Mouse (Mus musculus) heart, postnatal 25 days (tissue): ENCODE data around the gene Snx9. TPM values are rescaled to one million over a fixed set of nuclear protein-coding genes. Genes with fewer than 3 reads are reported as not detected.

ENCODE experiments used
- DNase-seq: peaks from one replicate; pipeline ENCODE4 v3.0.0; 2022; ENCODE audit warnings: low spot score
- intact Hi-C: fragments of 180-260 bp; cut with DNase I; formaldehyde crosslinking; loops from one replicate; pipeline ENCODE4 v1.15.1; 2025
- total RNA-seq, 2 experiments: library from RNA; stranded (reverse); gene quantifications; 2 replicates each; pipeline ENCODE4 v1.2.3; 2021

Snx9 gene
- total RNA-seq, 2 experiments from 2014 or later = 30.9 to 33.2 TPM

DNA sequence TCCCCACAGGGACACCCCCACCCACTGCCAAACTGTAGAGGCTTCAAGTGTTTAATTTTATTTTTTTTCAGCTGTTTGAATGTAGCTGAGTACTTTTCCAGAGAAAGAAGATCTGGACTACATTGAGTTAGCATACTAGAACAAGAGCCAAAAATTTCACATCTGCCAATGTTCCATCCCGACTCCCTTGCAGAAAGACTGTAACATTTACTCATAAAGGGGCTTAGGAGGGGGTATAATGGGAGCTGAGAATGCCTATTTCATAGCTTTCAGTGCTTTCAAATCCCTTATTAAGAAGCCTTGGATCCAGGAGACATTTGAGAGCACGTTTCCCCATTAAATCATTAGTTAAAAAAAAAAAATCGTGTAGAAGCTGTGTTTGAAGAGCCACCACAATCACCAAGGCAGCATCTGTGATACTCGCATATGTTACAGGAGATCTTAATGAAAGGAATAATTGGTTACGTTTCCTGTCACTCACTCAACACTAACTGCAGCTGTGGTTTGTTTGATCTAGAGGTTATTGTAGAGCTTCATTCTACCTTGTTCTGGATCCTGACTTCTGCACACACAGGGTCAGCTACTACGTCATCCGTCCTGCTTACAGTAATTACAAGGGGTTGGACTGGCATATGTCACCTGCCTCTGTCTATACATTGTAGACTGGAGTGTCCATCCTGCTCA, 35.8 kb upstream of the Snx9 start:
- intact Hi-C loops = no loop called here
- no peak for DNase-seq

- DNase-seq = peak; percentile 59
- intact Hi-C loops = no loop called here
These were observed 35.2 kb upstream of the Snx9 start for GRCm38 (mm10) chr17:5805935-5806334.

GRCm38 (mm10) chr17:5806823-5807222, 34.3 kb upstream of the Snx9 start:
- no peak for DNase-seq
- intact Hi-C loops = no loop called here

DNA sequence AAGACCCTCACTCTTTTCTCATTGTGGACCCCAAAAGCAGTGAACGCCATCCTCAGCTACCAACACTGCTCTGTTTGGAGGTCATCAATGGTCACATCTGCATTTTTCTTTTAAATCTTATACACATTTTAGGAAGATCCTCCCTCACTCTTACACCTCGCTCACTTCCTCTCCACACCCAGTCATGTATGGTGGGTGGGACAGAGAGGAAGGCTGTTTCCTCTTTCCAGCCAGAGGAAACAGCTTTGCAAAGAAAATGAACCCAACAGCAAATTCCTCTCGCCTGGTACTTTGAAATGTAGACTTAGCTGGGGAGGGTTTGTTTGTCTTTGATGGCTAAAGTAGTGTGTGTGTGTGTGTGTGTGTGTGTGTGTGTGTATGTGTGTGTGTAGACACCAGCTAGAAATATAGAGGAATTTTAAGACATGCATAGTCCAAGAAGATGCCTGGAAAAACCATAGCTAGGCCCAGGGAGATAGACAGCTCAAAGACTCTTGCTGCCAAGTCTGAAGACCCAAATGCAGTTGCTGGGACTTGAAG, 33.2 kb upstream of the Snx9 start:
- DNase-seq = no peak
- intact Hi-C loops = no loop called here

DNA sequence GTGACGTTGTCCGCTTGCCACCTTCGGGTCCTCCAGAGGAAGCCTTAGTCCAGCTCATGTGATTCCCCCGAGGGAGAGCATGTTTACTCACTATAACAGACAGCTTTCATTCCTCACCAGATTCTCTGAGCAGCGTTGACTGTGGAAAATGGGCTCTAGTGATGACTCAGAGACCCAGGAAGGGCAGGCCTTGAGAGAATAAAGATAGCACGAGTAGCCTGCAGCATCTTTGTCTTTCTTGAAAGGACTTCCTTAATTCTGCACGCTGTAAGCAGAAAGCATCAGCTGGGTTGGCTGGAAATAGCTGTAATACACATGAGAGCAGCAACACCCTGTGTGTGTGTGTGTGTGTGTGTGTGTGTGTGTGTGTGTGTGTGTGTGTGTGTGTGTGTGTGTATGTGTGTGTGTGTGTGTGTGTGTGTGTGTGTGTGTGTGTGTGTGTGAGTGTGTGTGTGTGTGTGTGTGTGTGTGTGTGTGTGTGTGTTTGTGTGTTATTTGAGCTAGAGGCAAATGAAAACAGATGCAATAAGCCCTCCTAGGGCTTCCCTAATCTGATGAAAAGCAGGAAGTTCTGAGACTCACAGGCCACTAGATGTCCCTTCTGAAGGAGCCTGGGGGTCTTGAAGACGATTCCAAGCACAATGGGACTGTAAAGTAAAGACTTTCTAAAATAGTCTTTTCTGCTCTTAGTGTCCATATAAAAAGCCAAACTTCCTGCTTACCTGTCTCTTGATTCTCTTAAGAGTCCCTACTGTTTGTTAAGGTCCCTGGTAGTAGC, 27.1 kb upstream of the Snx9 start:
- intact Hi-C loops = no loop called here
- DNase-seq = no peak

GRCm38 (mm10) chr17:5814641-5814920, 26.5 kb upstream of the Snx9 start:
- DNase-seq = no peak
- intact Hi-C loops = no loop called here

DNA sequence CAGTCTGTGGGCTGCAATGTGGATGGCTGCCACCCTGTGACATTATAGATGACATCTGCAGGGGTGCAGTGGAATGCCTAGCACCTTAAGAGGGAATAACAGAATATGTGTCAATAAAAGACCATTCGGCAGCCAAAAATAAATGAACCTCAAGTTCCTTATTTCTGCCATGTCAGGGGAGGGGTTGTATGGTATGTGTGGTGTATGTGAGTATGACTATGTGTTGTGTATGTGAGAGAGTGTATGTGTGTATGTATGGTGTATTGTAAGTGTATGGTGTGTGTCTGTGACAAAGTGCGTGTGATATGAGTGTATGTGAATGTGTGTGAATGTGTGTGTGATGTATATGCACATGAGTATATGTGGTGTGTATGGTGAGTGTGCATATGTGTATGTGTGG, 23.3 kb upstream of the Snx9 start:
- no peak for DNase-seq
- intact Hi-C loops = no loop called here

DNA sequence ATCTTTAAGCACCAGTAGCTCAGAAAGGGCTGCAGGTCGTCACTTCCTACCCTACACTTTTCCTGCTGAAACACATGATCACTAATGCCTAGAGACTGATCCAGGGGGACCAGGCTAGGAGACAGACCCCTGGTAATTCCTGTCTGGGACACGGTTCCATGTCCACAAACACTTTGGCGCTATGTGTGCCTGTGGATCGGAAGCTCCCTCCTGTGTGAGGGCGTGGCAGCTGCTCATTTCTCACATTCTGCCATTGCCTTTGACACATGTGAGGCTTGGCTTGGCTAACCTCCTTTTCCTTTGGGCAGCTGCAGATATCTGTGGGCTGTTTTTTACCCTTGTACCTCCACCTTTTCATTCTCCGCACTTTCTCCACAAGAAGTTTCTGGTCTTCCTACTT, 22.0 kb upstream of the Snx9 start:
- DNase-seq = no peak
- intact Hi-C loops = no loop called here

GRCm38 (mm10) chr17:5819799-5820201, 21.3 kb upstream of the Snx9 start:
- intact Hi-C loops = no loop called here
- no peak for DNase-seq

DNA sequence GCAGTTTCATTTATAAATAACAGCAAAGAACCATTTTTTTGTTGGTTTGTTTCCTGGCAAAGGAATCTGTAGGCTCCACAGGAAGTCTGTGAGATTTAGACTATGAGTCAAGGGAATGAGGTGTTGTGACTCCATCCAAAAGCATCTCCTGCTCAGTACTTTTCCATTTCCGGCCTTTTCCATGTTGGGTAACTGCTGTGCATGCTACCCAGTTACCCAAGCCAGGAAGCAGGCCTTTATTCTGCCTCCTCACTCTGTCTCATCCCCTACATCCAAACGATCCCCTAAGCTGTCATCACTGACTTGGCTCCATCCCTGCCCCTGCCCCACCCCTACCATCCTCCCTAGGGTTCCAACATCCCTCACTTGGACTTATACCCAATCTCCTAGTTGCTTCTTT, 18.6 kb upstream of the Snx9 start:
- intact Hi-C loops = no loop called here
- no peak for DNase-seq

DNA sequence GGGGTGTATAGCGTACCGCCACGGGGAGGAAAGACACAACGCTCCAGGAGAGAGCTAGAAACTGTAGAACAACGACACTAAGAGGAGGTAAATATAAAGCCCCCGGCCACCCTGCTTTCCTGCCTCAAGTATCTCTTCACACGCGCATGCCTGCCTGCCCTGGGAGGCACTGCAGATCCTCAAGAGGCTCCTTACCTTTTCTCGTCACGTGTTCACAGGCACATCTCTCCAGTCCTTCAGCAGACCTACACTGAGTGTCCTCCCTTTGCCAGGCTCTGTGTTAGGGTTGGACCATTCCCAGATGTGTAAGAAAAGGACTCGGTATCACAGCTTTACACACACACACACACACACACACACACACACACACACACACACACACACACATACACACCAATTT, 18.1 kb upstream of the Snx9 start:
- intact Hi-C loops = no loop called here
- no peak for DNase-seq

GRCm38 (mm10) chr17:5827836-5828582, 13.1 kb upstream of the Snx9 start:
- DNase-seq = no peak
- intact Hi-C loops = no loop called here

GRCm38 (mm10) chr17:5828583-5828836, 12.6 kb upstream of the Snx9 start:
- no peak for DNase-seq
- intact Hi-C loops = no loop called here

GRCm38 (mm10) chr17:5828944-5829343, 12.2 kb upstream of the Snx9 start:
- no peak for DNase-seq
- intact Hi-C loops = no loop called here

GRCm38 (mm10) chr17:5829930-5830329, 11.2 kb upstream of the Snx9 start:
- DNase-seq = no peak
- intact Hi-C loops = no loop called here

DNA sequence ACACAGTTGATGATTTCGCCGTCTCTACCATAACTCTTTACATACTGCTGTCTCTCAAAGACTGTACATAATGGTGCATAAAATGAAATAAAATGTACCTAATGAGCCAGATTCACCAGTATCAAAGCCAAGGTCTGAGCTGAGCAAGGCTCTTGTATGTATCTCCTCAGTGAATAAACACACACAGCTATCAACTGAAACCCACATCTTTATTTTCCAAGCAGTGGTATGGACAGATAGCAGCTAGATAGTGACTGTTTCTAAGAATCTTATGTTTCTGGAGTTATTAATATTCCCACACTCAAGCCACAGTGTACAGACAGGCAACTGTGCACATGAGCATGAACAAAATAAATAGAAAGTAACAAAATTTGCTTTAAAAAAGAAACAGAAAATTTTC, 10.7 kb upstream of the Snx9 start:
- intact Hi-C loops = no loop called here
- DNase-seq = no peak

GRCm38 (mm10) chr17:5830832-5831231, 10.3 kb upstream of the Snx9 start:
- no peak for DNase-seq
- intact Hi-C loops = no loop called here

DNA sequence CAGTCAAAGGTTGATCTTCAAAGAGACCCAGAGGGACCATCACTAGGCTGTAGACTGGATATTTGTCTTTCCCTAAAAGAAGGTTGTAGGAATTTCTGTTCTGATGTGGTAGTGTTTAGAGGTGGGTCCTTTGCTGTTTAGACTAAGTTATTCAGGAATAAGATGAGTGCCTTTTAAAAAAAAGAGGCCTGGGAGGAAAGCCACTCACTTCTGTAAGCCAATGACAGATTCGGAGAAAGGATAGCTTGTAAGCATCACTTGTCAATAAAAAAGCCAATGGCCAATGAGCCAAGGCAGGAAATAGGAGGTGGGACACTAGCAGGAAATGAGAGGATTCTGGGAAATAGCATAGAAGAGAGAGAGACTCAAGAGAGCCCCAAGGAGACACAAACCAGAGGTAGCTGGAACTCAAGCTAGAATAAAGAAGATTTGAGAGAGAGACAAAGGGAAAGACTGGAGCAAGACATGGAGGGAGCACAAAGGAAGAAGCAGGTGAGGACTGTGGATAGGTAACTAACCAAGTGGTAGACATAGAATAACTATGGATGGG, 9.8 kb upstream of the Snx9 start:
- no peak for DNase-seq
- intact Hi-C loops = no loop called here

- DNase-seq = no peak
- intact Hi-C loops = no loop called here
These were observed 7.0 kb upstream of the Snx9 start for GRCm38 (mm10) chr17:5834166-5834565.

- no peak for DNase-seq
- intact Hi-C loops = no loop called here
These were observed 6.3 kb upstream of the Snx9 start for GRCm38 (mm10) chr17:5834798-5835328.
